Mouse (Mus musculus) stomach, embryonic 14.5 days (tissue): Measurements from ENCODE around the gene Slc8b1. TPM values are rescaled to one million over a fixed set of nuclear protein-coding genes. Genes with fewer than 3 reads are reported as not detected.
A peak's percentile ranks its signal among the peaks of the same experiment; 100 is the strongest.

ENCODE experiments used
- ATAC-seq: fragments of 200-750 bp; cut with Nextera tagmentation; 2 replicates; pipeline ENCODE4 v1.8.0; 2017; ENCODE audit warnings: low read depth, moderate TSS enrichment; ENCODE audit not compliant: insufficient number of reproducible peaks, insufficient read depth, low FRiP score
- H3K27ac ChIP-seq: fragments of 300-500 bp; sonication (generic); 2 replicates; pipeline ENCODE4 v1.5.1; 2014; ENCODE audit warnings: mild to moderate bottlenecking, low read length, moderate library complexity, mixed read lengths
- H3K27me3 ChIP-seq: fragments of 300-500 bp; sonication (generic); 2 replicates; pipeline ENCODE4 v1.6.1; 2014; ENCODE audit warnings: low read length, control low read depth, mixed read lengths; ENCODE audit not compliant: control insufficient read depth, insufficient read depth
- H3K36me3 ChIP-seq: fragments of 300-500 bp; sonication (generic); 2 replicates; pipeline ENCODE4 v1.6.1; 2014; ENCODE audit warnings: mild to moderate bottlenecking, control low read depth, low read length, moderate library complexity, mixed read lengths; ENCODE audit not compliant: control insufficient read depth, insufficient read depth
- H3K4me1 ChIP-seq: fragments of 300-500 bp; sonication (generic); 2 replicates; pipeline ENCODE4 v1.6.1; 2014; ENCODE audit warnings: low read length, control low read depth, mixed read lengths; ENCODE audit not compliant: control insufficient read depth, insufficient read depth
- H3K4me2 ChIP-seq: fragments of 300-500 bp; sonication (generic); replicated peaks from 2 replicates; pipeline ENCODE4 v1.6.1; 2014; ENCODE audit warnings: low read depth, low read length, control low read depth
- H3K4me3 ChIP-seq: fragments of 300-500 bp; sonication (generic); 2 replicates; pipeline ENCODE4 v1.5.1; 2014; ENCODE audit warnings: low read depth, low read length, control low read depth
- H3K9ac ChIP-seq: fragments of 300-500 bp; sonication (generic); replicated peaks from 2 replicates; pipeline ENCODE4 v1.6.1; 2014; ENCODE audit warnings: low read depth, mild to moderate bottlenecking, control low read depth, low read length, moderate library complexity, mixed read lengths
- H3K9me3 ChIP-seq: fragments of 300-500 bp; sonication (generic); 2 replicates; pipeline ENCODE4 v1.6.1; 2016; ENCODE audit warnings: low read depth, low read length, control low read depth; ENCODE audit not compliant: control insufficient read depth
- WGBS: fragments of 180-500 bp; shearing (Covaris S2); extraction: QIAGEN DNeasy Blood & Tissue Kit; methylation state at CpG from one replicate; pipeline ENCODE4 v1.1.7; 2014; 5-methylcytosine and 5-hydroxymethylcytosine counted together
- polyA plus RNA-seq: library from polyadenylated mRNA; unstranded; fragments of >200 nt; fragmentation: Nextera tagmentation; extraction: Ambion mirVana; gene quantifications from 2 replicates; pipeline ENCODE4 v1.2.1, GENCODE M21; 2014

Slc8b1 gene
- polyA plus RNA-seq, 1 experiment from 2014 or later: 5.4 TPM

- Histone ChIP-seq H3K36me3 (peaks cover 10% of the 10 kb centered on the region), H3K27me3 (no peaks in the 10 kb centered on the region), H3K4me3 (no peak overlapping the region), H3K4me2 (no peak overlapping the region), H3K4me1 (0 out of 2 replicates have a peak, but pooled peaks cover 5% of the 10 kb centered on the region), H3K9ac (no peak overlapping the region), H3K27ac (no peak overlapping the region), H3K9me3 (no peaks in the 10 kb centered on the region)
- WGBS: 74% methylated on average over 5 of the region's 5 CpGs
- ATAC-seq: no peak
Measured at GRCm38 (mm10) chr5:120536632-120537031, 25.7 kb downstream of the Slc8b1 start.

- no peak overlapping the region for H3K9ac ChIP-seq
- 0 out of 2 replicates have a peak, but pooled peaks cover 4% of the 10 kb centered on the region for H3K4me1 ChIP-seq
- H3K27me3 ChIP-seq: no peaks in the 10 kb centered on the region
- H3K9me3 ChIP-seq: no peaks in the 10 kb centered on the region
- no peak overlapping the region for H3K4me3 ChIP-seq
- no peak for ATAC-seq
- peaks cover 10% of the 10 kb centered on the region for H3K36me3 ChIP-seq
- 67% methylated on average over 11 of the region's 11 CpGs for WGBS
- no peak overlapping the region for H3K4me2 ChIP-seq
- H3K27ac ChIP-seq: no peak overlapping the region
Measured at GRCm38 (mm10) chr5:120548236-120548850, 37.4 kb downstream of the Slc8b1 start.

GRCm38 (mm10) chr5:120550137-120550536 lies 39.2 kb downstream of the Slc8b1 start:
- WGBS: 82% methylated on average over 5 of the region's 5 CpGs
- no peak overlapping the region for H3K27ac ChIP-seq
- no peak overlapping the region for H3K9ac ChIP-seq
- H3K27me3 ChIP-seq: no peaks in the 10 kb centered on the region
- peaks cover 17% of the 10 kb centered on the region for H3K36me3 ChIP-seq
- ATAC-seq: no peak
- H3K4me1 ChIP-seq: 0 out of 2 replicates have a peak, but pooled peaks cover 4% of the 10 kb centered on the region
- H3K9me3 ChIP-seq: no peaks in the 10 kb centered on the region
- no peak overlapping the region for H3K4me2 ChIP-seq
- no peak overlapping the region for H3K4me3 ChIP-seq

- H3K4me2 ChIP-seq: no peak overlapping the region
- no peaks in the 10 kb centered on the region for H3K9me3 ChIP-seq
- no peak for ATAC-seq
- peaks cover 17% of the 10 kb centered on the region for H3K36me3 ChIP-seq
- WGBS: 94% methylated on average over 5 of the region's 5 CpGs
- H3K27ac ChIP-seq: no peak overlapping the region
- no peak overlapping the region for H3K4me3 ChIP-seq
- no peaks in the 10 kb centered on the region for H3K27me3 ChIP-seq
- H3K9ac ChIP-seq: no peak overlapping the region
- H3K4me1 ChIP-seq: 0 out of 2 replicates have a peak, but pooled peaks cover 4% of the 10 kb centered on the region
Measured at GRCm38 (mm10) chr5:120550673-120551072, 39.7 kb downstream of the Slc8b1 start.

GRCm38 (mm10) chr5:120555871-120556270 lies 44.9 kb downstream of the Slc8b1 start:
- 89% methylated on average over 24 of the region's 24 CpGs for WGBS
- Histone ChIP-seq H3K9ac (no peak overlapping the region), H3K4me1 (peaks cover 17% of the 10 kb centered on the region), H3K36me3 (peaks cover 17% of the 10 kb centered on the region), H3K27ac (no peak overlapping the region), H3K4me3 (no peak overlapping the region), H3K27me3 (no peaks in the 10 kb centered on the region), H3K9me3 (no peaks in the 10 kb centered on the region), H3K4me2 (no peak overlapping the region)
- ATAC-seq: no peak

GRCm38 (mm10) chr5:120558041-120558440 lies 47.1 kb downstream of the Slc8b1 start:
- no peak overlapping the region for H3K4me3 ChIP-seq
- no peak for ATAC-seq
- H3K27ac ChIP-seq: no peak overlapping the region
- no peak overlapping the region for H3K4me2 ChIP-seq
- H3K36me3 ChIP-seq: peaks cover 17% of the 10 kb centered on the region
- H3K9me3 ChIP-seq: no peaks in the 10 kb centered on the region
- peaks cover 23% of the 10 kb centered on the region for H3K4me1 ChIP-seq
- H3K9ac ChIP-seq: no peak overlapping the region
- 64% methylated on average over 8 of the region's 8 CpGs for WGBS
- H3K27me3 ChIP-seq: no peaks in the 10 kb centered on the region

GRCm38 (mm10) chr5:120558762-120559161 lies 47.8 kb downstream of the Slc8b1 start:
- H3K9ac ChIP-seq: no peak overlapping the region
- H3K27me3 ChIP-seq: no peaks in the 10 kb centered on the region
- H3K4me1 ChIP-seq: peaks cover 28% of the 10 kb centered on the region
- no peak overlapping the region for H3K4me3 ChIP-seq
- H3K36me3 ChIP-seq: peaks cover 12% of the 10 kb centered on the region
- ATAC-seq: no peak
- H3K27ac ChIP-seq: no peak overlapping the region
- WGBS: 52% methylated on average over 14 of the region's 14 CpGs
- no peaks in the 10 kb centered on the region for H3K9me3 ChIP-seq
- H3K4me2 ChIP-seq: no peak overlapping the region

GRCm38 (mm10) chr5:120560129-120560615 lies 49.2 kb downstream of the Slc8b1 start:
- Histone ChIP-seq H3K9me3 (no peaks in the 10 kb centered on the region), H3K4me3 (peak overlapping the region; percentile 9; the same call in 1 of the 2 replicates), H3K4me2 (peak overlapping the region; percentile 36; the same call in 1 of the 2 replicates), H3K36me3 (peaks cover 5% of the 10 kb centered on the region; the same call in 1 of the 2 replicates), H3K27me3 (no peaks in the 10 kb centered on the region), H3K9ac (no peak overlapping the region), H3K27ac (peak overlapping the region; percentile 85), H3K4me1 (peaks cover 41% of the 10 kb centered on the region)
- ATAC-seq: no peak
- WGBS: 38% methylated on average over 9 of the region's 9 CpGs
